Mouse (Mus musculus) midbrain, embryonic 16.5 days (tissue): ENCODE results near the gene Fam160b1. TPM values are rescaled to one million over a fixed set of nuclear protein-coding genes. Genes with fewer than 3 reads are reported as not detected.

Experiments
- ATAC-seq: fragments of 200-750 bp; cut with Nextera tagmentation; 2 replicates; pipeline ENCODE4 v1.8.0; 2017; ENCODE audit warnings: moderate TSS enrichment
- H3K27ac ChIP-seq: fragments of 300-500 bp; sonication (generic); 2 replicates; pipeline ENCODE4 v1.5.1; 2014; ENCODE audit warnings: mild to moderate bottlenecking, low read length, mixed read lengths
- H3K27me3 ChIP-seq: fragments of 300-500 bp; sonication (generic); 2 replicates; pipeline ENCODE4 v1.6.1; 2014; ENCODE audit warnings: low read depth, low read length, mixed read lengths; ENCODE audit not compliant: control insufficient read depth, insufficient read depth
- H3K36me3 ChIP-seq: fragments of 300-500 bp; sonication (generic); 2 replicates; pipeline ENCODE4 v1.6.1; 2014; ENCODE audit warnings: mild to moderate bottlenecking, low read length, moderate library complexity, mixed read lengths; ENCODE audit not compliant: control insufficient read depth, insufficient read depth
- H3K4me1 ChIP-seq: fragments of 300-500 bp; sonication (generic); 2 replicates; pipeline ENCODE4 v1.6.1; 2014; ENCODE audit warnings: mild to moderate bottlenecking, low read length, mixed read lengths; ENCODE audit not compliant: control insufficient read depth, insufficient read depth
- H3K4me2 ChIP-seq: fragments of 300-500 bp; sonication (generic); 2 replicates; pipeline ENCODE4 v1.6.1; 2014; ENCODE audit warnings: mild to moderate bottlenecking, low read length, mixed read lengths
- H3K4me3 ChIP-seq: fragments of 300-500 bp; sonication (generic); 2 replicates; pipeline ENCODE4 v1.5.1; 2014; ENCODE audit warnings: low read depth, mild to moderate bottlenecking, low read length, moderate library complexity, mixed read lengths
- H3K9ac ChIP-seq: fragments of 300-500 bp; sonication (generic); 2 replicates; pipeline ENCODE4 v1.6.1; 2014; ENCODE audit warnings: low read depth, low read length, mixed read lengths
- H3K9me3 ChIP-seq: fragments of 300-500 bp; sonication (generic); replicated peaks from 2 replicates; pipeline ENCODE4 v1.6.1; 2014; ENCODE audit warnings: mild to moderate bottlenecking, low read length, mixed read lengths; ENCODE audit not compliant: control insufficient read depth, poor library complexity, severe bottlenecking
- WGBS: fragments of 180-500 bp; shearing (Covaris S2); extraction: QIAGEN DNeasy Blood & Tissue Kit; methylation state at CpG from one replicate; pipeline ENCODE4 v1.1.7; 2014; 5-methylcytosine and 5-hydroxymethylcytosine counted together
- polyA plus RNA-seq: library from polyadenylated mRNA; unstranded; fragments of >200 nt; fragmentation: Nextera tagmentation; extraction: Ambion mirVana; gene quantifications from 2 replicates; pipeline ENCODE4 v1.2.1, GENCODE M21; 2015

Fam160b1 gene
- polyA plus RNA-seq, 1 experiment from 2014 or later: 12.6 TPM

DNA sequence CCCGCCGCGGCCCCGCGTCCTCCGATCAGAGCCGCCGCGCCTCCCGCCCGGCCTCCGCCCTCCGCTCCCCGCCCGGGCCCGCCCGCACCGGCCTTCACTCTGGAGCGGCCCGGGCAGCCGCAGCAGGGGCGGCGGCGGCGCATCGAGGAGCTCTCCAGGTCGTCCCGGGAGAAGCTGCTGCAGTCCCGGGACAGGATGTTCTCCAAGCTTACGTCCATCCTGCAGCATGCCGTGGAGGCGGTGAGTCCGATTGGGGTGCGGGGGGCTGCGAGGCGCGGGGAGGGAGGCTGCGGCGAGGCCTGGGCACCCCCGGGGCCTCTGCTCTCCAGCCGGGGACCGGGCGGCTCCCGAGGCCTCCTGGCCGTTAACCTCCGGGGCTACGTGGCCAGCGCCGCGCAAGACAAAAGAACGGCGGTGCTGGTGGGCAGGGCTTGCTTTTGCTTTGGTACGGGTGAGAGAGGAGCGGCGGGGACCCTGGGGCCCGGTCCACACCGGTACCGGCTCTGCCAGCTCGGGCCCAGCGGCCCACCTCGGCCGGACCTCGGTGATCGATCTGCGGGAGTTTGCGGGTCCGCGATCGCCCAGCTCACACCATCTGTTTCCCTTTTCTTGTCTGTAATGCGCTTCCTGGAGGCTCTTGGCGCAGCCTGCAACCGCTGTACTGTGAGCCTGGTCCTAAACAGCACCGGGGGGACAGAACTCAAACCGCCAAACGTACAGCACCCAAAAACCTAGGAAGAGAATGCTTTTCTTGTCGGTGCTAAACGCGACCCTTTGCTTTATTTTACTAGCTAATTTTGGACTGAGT, 855 bp downstream of the Fam160b1 start:
- WGBS: under 1% methylated on average over 61 of the region's 78 CpGs
- Histone ChIP-seq H3K4me2 (peak overlapping the region; percentile 71), H3K27ac (peak overlapping the region; percentile 97), H3K9me3 (no peaks in the 10 kb centered on the region), H3K36me3 (no peaks in the 10 kb centered on the region), H3K9ac (peak overlapping the region; percentile 95), H3K4me1 (peaks cover 50% of the 10 kb centered on the region), H3K27me3 (no peaks in the 10 kb centered on the region), H3K4me3 (peak overlapping the region; percentile 96)
- ATAC-seq: peak; percentile 77

DNA sequence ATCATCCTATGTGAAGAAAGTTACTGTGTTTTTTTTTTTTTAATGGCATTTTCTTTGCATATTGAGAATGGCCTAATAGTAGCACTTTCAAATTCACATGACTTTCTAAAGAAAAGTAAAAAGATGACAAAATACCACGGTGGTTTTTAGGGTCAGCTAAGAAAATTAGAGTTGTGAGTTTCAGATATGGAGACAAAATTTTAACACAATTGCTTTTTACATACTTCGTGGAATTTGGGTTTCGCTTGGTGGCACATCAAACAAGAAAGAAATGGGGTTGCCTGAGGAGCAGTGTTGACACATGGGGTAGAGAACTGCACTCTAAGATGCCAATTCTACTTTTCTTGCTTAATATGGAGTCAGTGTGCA, 1.4 kb downstream of the Fam160b1 start:
- Histone ChIP-seq H3K27ac (peak overlapping the region; percentile 97; the same call in 1 of the 2 replicates), H3K36me3 (no peaks in the 10 kb centered on the region), H3K4me2 (peak overlapping the region; percentile 71), H3K27me3 (no peaks in the 10 kb centered on the region), H3K9ac (peak overlapping the region; percentile 95), H3K4me1 (peaks cover 54% of the 10 kb centered on the region), H3K9me3 (no peaks in the 10 kb centered on the region), H3K4me3 (peak overlapping the region; percentile 96)
- 9% methylated on average over 3 of the region's 3 CpGs for WGBS
- no peak for ATAC-seq

DNA sequence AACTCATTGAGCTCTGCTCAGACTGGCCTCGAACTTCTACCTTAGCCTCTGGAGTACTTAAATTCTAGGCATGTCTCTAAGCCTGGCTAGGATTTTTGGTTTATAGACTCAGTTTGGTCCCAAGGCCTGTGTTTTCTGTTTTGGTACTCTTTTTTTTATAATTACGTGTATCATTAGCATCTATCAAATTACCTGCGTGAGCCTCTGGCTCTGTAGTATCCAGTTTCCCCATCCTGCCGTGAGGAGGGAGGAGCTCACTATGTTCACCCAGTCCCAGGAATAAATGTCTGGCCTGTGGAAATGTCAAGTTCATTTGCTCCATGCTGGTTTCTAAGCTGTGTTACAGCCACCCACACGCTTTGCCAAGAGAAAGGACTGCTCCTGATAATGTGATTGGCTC, 2.1 kb downstream of the Fam160b1 start:
- H3K27ac ChIP-seq: no peak overlapping the region
- peaks cover 55% of the 10 kb centered on the region for H3K4me1 ChIP-seq
- H3K4me2 ChIP-seq: peak overlapping the region; percentile 38
- ATAC-seq: no peak
- H3K27me3 ChIP-seq: no peaks in the 10 kb centered on the region
- H3K4me3 ChIP-seq: peak overlapping the region; percentile 11
- H3K9me3 ChIP-seq: no peaks in the 10 kb centered on the region
- 0 out of 2 replicates have a peak overlapping the region, but pooled peaks have one; percentile 2 for H3K9ac ChIP-seq
- H3K36me3 ChIP-seq: no peaks in the 10 kb centered on the region
- 39% methylated on average over 5 of the region's 5 CpGs for WGBS

DNA sequence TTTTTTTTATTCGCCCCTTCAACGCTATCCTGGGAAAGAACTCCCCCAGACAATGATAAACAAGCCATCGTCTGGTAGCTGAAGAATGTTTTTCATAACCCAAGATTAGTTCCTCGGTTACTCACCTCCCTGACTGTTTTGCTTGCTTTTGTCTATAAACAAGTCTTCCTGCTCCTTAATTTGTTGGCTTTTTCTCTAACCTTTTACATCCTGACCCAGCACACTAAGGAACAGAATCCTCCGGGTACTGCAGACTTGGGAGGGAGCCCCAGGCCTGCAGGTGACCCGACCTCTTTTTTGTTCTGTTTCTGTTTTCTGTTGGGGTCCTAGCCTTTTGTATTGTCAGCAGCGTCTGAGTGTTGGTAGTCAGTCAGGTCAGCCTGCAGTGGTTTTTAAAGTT, 2.6 kb downstream of the Fam160b1 start:
- 29% methylated on average over 7 of the region's 7 CpGs for WGBS
- Histone ChIP-seq H3K9me3 (no peaks in the 10 kb centered on the region), H3K27ac (no peak overlapping the region), H3K9ac (0 out of 2 replicates have a peak overlapping the region, but pooled peaks have one; percentile 2), H3K4me1 (peaks cover 60% of the 10 kb centered on the region), H3K36me3 (no peaks in the 10 kb centered on the region), H3K27me3 (no peaks in the 10 kb centered on the region), H3K4me2 (peak overlapping the region; percentile 38), H3K4me3 (peak overlapping the region; percentile 11; the same call in 1 of the 2 replicates)
- ATAC-seq: no peak

DNA sequence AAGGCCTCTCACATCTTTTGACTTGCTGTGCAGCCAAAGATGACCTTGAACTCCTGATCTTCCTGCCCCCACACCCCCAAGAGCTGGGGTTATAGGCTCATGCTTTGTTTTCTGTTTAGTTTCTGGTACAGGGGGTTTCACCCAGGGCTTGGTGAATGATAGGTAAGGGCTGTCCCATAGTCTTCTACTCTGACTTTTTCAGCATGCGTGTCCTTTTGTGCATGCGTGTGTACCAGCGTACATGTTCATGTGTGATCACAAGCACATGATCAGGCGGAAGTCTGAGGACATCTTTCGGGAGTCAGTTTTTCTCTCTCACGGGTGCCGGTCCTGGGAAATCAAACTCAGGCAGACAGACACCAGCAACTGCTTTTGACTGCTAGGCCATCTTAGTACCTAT, 3.1 kb downstream of the Fam160b1 start:
- H3K4me1 ChIP-seq: peaks cover 60% of the 10 kb centered on the region
- WGBS: 89% methylated on average over 7 of the region's 7 CpGs
- no peak overlapping the region for H3K4me3 ChIP-seq
- no peak overlapping the region for H3K27ac ChIP-seq
- no peak for ATAC-seq
- peak overlapping the region; percentile 38 for H3K4me2 ChIP-seq
- H3K9me3 ChIP-seq: no peaks in the 10 kb centered on the region
- no peaks in the 10 kb centered on the region for H3K27me3 ChIP-seq
- H3K36me3 ChIP-seq: no peaks in the 10 kb centered on the region
- H3K9ac ChIP-seq: no peak overlapping the region

DNA sequence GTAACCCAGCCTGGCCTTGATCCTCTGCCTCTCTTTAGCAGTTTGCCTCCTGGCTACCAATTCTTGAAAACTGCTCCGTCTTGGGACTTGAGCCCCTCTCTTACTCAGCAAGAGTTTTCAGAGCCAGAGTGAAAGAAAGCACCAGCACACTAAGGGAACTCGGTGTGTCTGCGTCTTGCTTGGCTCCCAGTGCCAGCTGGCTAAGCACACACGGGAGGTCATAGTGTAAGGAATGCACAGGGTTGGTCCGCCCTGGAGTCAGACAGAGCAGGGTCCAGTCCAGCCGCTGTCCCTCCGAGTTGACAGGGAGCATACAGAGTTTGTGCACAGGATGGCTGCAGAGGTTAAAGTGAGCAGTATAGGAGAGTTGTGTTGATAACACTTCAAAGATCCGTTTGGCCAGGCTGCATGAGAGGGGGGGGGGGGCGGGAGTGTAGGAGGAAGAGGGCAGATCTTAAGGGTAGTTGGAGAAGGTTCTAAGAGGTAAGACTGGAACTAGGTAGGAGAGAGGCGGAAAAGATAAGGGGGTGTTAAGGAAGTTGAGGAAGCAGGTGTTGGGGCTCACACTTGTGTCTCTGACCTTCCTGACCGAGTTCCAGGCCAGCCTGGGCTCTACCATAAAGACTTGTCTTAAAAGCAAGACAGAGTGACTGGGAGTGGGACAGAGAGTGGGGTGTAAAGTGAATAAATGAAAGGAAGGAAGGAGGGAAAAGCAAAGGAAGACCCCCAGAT, 4.6 kb downstream of the Fam160b1 start:
- Histone ChIP-seq H3K9me3 (no peaks in the 10 kb centered on the region), H3K4me2 (no peak overlapping the region), H3K36me3 (no peaks in the 10 kb centered on the region), H3K9ac (no peak overlapping the region), H3K27me3 (no peaks in the 10 kb centered on the region), H3K4me1 (peaks cover 48% of the 10 kb centered on the region), H3K4me3 (no peak overlapping the region), H3K27ac (no peak overlapping the region)
- ATAC-seq: no peak
- 50% methylated on average over 10 of the region's 11 CpGs for WGBS

DNA sequence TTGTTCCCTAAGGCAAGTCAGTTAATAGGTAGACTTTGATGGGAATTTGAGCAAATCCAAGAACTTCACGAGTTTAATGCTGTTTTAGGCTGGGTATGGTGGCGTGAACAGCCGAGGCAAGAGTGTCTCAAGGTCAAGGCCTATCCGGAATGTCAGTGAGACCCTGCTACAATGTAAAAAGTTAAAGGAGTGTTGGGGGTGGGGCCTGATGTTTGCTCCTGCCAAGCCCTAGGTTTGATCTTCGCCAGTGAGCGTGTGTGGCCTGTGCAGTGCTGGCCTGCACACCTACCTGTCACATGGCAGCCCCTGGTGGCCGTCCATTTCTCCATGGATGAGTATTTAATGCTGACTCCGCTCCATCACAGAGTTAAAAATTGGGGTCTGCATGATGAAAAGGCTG, 5.5 kb downstream of the Fam160b1 start:
- H3K9ac ChIP-seq: no peak overlapping the region
- WGBS: 56% methylated on average over 8 of the region's 8 CpGs
- H3K27ac ChIP-seq: no peak overlapping the region
- no peak overlapping the region for H3K4me2 ChIP-seq
- H3K9me3 ChIP-seq: no peaks in the 10 kb centered on the region
- no peaks in the 10 kb centered on the region for H3K27me3 ChIP-seq
- H3K4me3 ChIP-seq: no peak overlapping the region
- no peaks in the 10 kb centered on the region for H3K36me3 ChIP-seq
- no peak for ATAC-seq
- peaks cover 48% of the 10 kb centered on the region for H3K4me1 ChIP-seq

DNA sequence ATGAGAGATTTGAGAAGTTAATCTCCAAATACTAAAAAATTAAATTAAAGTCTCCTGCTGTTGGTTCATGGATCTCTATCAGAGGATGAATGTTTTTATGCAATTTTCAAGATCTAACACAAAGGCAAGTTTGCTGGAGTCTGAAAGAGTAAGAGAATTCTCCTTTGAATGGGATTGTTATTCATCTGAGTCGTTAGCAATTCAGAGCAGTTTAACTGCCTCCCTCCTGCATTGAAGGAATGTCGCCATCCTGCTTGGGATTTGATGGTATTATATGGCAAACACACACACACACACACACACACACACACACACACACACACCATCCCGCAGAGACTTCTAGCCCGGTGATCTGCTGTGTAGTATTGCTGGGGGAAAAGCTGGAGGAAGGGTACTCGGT, 6.1 kb downstream of the Fam160b1 start:
- ATAC-seq: no peak
- 14% methylated on average over 5 of the region's 5 CpGs for WGBS
- no peak overlapping the region for H3K4me2 ChIP-seq
- no peak overlapping the region for H3K27ac ChIP-seq
- peaks cover 5% of the 10 kb centered on the region for H3K36me3 ChIP-seq
- H3K27me3 ChIP-seq: no peaks in the 10 kb centered on the region
- no peak overlapping the region for H3K4me3 ChIP-seq
- peaks cover 48% of the 10 kb centered on the region for H3K4me1 ChIP-seq
- H3K9ac ChIP-seq: no peak overlapping the region
- no peaks in the 10 kb centered on the region for H3K9me3 ChIP-seq

DNA sequence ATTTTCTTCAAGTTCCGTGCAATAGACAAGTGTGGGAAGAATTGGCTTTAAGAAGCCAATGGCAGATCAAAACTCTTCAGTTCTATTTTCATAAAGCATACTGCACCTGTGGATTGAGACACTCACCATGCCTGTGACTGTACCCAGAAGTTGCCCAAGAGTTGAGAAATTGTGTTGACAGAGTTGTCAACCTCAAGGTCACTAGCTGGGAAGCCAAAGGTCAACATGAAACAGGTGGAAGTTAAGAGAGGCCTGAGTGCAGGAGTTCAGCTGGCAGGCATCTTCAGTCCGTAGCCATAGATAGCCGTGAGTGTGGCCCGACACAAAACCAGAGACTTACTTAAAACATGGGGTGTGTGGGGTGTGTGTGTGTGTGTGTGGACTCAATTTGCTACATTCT, 6.7 kb downstream of the Fam160b1 start:
- H3K27ac ChIP-seq: no peak overlapping the region
- H3K4me3 ChIP-seq: no peak overlapping the region
- H3K36me3 ChIP-seq: peaks cover 9% of the 10 kb centered on the region
- 76% methylated on average over 4 of the region's 4 CpGs for WGBS
- no peaks in the 10 kb centered on the region for H3K27me3 ChIP-seq
- no peak overlapping the region for H3K4me2 ChIP-seq
- H3K9ac ChIP-seq: no peak overlapping the region
- H3K9me3 ChIP-seq: no peaks in the 10 kb centered on the region
- peaks cover 46% of the 10 kb centered on the region for H3K4me1 ChIP-seq
- ATAC-seq: no peak
